Mouse (Mus musculus): Measurements from ENCODE around the gene Vps52. TPM values are rescaled to one million over a fixed set of nuclear protein-coding genes. Genes with fewer than 3 reads are reported as not detected.
A peak's percentile ranks its signal among the peaks of the same experiment; 100 is the strongest.
"Not testable (repeated sequence)": the region's sequence is repeated elsewhere in the genome, so short reads cannot be mapped to it uniquely, and the experiment has no call there.

Gene Vps52
- total RNA-seq, 1 experiment from 2014 or later, result 70.0 TPM

DNA sequence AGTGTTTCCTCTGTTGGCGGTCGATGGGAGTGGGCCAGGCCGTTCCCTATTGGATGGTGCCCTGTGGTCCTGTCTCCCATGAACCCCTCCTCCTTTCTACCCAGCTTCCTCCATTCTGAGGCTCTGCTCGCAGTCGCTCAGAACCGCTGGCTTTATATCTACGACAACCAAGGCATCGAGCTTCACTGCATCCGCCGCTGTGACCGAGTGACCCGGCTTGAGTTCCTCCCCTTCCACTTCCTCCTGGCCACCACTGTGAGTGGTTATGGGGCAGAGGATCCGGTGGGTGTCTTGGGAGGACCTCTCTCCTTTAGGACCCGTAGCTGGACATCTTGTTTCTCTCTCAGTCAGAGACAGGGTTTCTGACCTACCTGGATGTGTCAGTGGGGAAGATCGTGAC lies 12.2 kb upstream of the Vps52 start:
- no peak for DNase-seq

DNA sequence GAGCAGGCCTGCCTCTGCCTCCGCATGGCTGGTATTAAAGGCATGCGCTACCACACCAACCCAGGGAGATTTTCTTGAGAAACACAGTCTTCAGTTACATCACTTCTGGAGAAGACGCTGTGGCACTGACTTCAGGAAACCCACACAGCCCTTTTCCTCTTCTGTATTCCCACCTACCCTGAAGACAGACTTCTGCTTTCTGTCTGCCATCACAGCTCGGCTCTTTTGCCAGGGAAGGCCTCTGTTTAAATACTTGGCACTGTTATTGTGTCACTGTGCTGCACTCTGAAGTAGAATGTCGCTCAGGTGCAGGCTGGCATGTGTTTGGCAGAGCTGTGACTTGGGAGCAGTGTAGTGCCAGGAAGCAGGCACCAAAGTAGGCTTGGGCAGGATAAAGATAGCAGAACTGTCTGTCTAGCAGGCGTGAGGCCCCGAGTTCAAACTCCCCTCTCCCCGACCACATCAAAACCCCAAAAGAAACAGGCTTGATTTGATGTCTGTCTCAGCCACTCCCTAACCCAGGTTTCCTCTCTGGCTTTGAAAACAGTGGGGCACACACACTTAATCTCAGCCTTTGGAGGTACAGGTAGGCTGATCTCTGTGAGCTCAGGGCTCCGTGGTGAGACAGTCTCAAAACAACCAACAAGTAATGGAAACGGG lies 8.1 kb upstream of the Vps52 start:
- DNase-seq, result no peak

DNA sequence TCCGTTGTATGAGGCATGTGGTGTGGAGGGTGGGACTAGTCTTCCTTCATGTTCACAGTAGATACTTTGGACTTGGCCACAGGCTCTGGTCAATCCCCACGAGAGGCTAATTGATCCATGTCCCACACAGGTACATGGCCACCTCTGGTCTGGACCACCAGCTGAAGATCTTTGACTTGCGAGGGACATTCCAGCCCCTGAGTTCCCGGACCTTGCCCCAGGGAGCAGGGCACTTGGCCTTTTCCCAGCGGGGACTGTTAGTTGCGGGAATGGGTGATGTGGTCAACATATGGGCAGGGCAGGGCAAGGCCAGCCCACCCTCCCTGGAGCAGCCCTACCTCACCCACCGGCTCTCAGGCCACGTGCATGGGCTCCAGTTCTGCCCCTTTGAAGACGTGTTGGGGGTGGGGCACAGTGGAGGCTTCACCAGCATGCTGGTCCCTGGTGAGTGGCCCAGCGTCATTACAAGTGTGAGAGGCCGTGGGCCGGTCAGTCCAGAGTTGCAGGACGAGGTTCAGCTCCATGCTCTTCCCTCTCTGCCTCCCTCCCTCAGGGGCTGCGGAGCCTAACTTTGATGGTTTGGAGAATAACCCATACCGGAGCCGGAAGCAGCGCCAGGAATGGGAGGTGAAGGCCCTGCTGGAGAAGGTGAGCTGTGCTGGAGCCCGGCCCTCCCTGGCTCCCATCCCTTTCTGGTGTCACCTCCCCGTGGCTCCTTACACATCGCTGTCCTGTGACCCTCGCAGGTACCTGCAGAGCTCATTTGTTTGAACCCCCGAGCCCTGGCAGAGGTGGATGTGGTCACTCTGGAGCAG lies 7.3 kb upstream of the Vps52 start:
- no peak for DNase-seq

- no peak for DNase-seq
These were observed 6.6 kb upstream of the Vps52 start for GRCm38 (mm10) chr17:33948905-33949537.

GRCm38 (mm10) chr17:33950131-33950625 lies 5.4 kb upstream of the Vps52 start:
- DNase-seq, result no peak

GRCm38 (mm10) chr17:33951021-33951946 lies 4.3 kb upstream of the Vps52 start, which contains the start of gene B3galt4:
TSS of gene B3galt4 (minus strand) at chr17:33951488.
- peak; percentile 83 for DNase-seq

DNA sequence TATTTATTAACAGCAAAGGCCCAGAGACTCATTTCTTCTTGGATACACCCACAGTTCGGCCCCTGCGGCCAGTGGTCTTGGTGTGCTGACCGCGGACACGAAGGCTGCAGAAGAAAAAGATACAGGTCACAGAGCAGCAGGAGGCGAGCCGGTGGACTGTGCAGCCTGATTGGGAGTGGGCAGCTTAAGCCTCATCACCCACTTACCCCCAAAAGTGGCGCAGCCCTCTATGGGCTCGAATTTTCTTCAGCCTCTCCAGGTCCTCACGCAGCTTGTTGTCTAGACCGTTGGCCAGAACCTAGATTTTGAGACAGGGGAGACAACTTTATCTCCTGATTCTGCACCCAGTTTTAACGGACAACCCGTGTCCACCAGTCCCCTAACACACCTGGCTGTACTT lies 3.6 kb upstream of the Vps52 start:
- not testable (repeated sequence) for DNase-seq

- no peak for DNase-seq
These were observed 2.7 kb upstream of the Vps52 start for GRCm38 (mm10) chr17:33952879-33953278.

GRCm38 (mm10) chr17:33953310-33953709 lies 2.3 kb upstream of the Vps52 start:
- no peak for DNase-seq

GRCm38 (mm10) chr17:33953961-33954565 lies 1.5 kb upstream of the Vps52 start:
- no peak for DNase-seq

DNA sequence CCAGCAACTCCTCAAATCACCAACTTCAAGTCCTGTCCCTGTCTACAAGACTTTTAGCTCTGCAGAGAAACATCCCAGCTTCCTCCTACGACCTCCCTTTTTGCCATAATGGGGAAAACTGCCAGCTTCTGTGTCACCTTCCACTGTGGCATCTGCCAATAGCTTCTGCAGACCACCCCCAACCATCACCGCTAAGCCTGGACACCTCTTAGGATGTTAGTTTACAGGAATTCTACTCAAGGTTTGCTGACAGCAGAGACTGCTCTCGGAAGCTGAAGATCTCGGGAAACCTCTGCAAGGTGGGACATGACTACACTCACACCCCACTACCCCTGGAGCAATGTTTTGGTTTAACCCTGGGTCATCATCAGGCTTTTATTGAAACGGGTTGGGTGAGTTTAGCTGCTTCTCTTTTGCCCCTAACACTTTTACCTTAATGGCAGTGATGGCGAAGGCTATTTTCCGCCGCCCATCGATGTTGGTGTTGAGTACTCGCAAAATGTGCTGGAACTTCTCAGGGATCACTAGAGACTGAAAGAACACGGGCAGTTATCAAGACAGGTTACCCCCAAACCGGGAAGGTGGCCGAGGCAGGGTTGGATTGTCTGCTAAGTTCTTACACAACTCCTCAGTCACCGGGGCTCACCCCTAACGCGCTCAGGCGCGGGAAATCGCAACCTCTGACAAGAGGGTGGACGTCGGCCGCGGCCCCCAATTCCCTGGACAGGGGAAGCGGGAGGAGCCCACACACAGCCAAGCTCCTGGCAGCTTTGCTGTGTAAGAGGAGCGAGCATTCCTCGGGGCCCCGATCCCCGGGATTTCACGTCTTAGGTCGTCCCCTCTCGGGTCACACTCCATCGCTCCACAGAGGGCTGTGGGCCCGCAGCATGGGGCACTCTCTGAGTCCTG lies 712 bp upstream of the Vps52 start:
- DNase-seq, result peak; percentile 50

GRCm38 (mm10) chr17:33956336-33956735 lies 724 bp downstream of the Vps52 start:
- no peak for DNase-seq

GRCm38 (mm10) chr17:33957493-33957892 lies 1.9 kb downstream of the Vps52 start:
- DNase-seq, result no peak

- no peak for DNase-seq
These were observed 2.8 kb downstream of the Vps52 start for GRCm38 (mm10) chr17:33958451-33958850.

DNA sequence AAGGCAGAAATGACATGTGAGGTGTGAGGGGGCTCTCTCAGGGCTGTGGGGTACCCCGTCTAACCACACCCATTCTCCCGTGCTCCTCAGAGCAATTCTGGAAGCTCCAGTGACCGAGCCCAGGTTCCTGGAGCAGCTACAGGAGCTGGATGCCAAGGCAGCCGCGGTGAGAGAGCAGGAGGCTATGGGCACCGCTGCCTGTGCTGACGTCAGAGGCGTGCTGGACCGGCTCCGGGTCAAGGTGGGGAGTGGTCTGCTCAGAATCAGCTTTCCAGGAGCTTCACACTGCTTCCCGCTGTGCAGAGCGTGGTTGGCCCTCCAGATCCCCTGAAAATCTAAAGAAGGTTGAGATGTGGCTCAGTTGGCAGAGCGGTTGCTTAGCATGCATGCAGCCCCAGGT lies 3.5 kb downstream of the Vps52 start:
- DNase-seq, result no peak

DNA sequence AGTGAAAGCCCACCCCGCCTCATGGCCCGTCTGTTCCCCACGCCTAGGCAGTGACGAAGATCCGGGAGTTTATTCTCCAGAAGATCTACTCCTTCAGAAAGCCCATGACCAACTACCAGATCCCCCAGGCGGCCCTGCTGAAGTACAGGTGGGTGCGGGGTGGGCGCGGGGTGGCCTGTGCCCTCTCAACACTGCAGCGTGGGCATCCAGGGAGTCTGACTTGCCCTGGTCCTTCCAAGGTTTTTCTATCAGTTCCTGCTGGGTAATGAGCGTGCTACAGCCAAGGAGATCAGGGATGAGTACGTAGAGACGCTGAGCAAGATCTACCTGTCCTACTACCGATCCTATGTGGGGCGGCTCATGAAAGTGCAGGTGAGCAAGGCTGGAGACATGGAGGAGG lies 4.3 kb downstream of the Vps52 start:
- no peak for DNase-seq

GRCm38 (mm10) chr17:33962876-33963275 lies 7.3 kb downstream of the Vps52 start:
- no peak for DNase-seq

DNA sequence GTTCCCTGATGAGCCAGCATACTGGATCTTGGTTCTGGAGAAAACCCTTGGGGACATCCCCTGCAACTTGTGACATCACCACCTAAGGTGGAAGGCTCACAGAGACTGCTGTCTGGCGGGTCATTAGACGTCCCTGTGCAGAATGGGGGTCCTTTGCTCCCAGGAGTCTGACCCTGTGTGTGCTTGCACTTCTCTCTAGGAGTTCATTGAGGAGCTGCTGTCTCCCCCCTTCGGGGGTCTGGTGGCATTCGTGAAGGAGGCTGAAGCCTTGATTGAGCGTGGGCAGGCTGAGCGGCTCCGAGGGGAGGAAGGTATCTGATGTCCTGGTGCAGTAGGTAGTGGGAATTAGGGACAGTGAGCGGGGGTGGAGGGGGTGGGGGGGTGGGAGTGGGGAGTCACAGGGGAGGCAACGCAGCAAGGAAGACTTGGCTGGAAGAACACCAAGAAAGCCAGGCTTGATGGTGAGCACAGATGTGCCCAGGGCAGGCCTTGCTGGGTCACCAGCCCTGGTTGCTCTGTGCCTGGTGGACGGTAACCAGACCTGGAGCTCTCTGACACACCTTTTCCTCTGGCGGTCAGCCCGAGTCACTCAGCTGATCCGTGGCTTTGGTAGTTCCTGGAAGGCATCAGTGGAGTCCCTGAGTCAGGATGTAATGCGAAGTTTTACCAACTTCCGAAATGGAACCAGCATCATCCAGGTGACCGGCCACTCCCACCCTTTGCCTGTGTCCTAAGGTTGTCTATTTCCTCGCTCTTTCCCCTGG lies 9.7 kb downstream of the Vps52 start:
- DNase-seq, result no peak

DNA sequence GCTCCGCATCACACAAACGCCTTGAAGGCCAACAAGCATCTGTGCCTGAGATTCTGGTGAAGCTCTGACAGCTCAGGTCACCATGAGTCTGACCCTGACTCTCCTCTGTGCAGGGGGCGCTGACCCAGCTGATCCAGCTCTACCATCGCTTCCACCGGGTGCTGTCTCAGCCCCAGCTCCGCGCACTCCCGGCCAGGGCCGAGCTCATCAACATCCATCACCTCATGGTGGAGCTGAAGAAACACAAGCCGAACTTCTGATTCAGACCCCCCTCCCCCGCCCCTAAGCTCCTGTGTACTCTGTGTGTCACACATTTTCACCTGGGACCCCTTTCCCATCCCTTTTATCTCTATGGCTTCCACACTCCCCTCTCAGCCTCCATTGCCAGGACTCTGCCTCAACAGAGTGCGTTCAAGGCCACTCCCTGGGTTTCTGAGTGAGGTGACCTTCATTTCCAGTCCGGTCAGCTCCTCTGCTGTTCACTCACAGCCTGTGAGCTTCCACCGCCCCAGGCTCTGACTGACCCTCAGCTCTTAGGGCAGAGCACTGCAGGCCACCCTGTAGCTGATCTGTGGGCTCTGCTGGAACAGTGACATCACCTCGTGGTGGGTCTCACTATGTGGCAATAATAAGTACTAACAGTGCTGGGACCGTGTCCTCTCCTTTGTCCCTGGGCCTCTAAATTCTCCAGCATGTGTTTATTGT lies 10.4 kb downstream of the Vps52 start:
- no peak for DNase-seq
